Mouse (Mus musculus) left cerebral cortex, adult 8-10 months (tissue): ENCODE data around the gene Pcdh11x. TPM values are rescaled to one million over a fixed set of nuclear protein-coding genes. Genes with fewer than 3 reads are reported as not detected.
"Not testable (repeated sequence)": the region's sequence is repeated elsewhere in the genome, so short reads cannot be mapped to it uniquely, and the experiment has no call there.

Experiments
- DNase-seq, 2 experiments: peaks; one replicate each; pipeline ENCODE4 v3.0.0; 2022; ENCODE audit warnings: low spot score in 2 of 2
- total RNA-seq, 4 experiments: library from RNA; stranded (reverse); gene quantifications; 2 replicates each; pipeline ENCODE4 v1.2.4; 2022

The Pcdh11x gene
- total RNA-seq, result 10 to 100 TPM; 20.8 to 24.8 (median 23.5) TPM

- peak; percentile 39 to 45 for DNase-seq
These were observed at the start of gene Pcdh11x for GRCm38 (mm10) chrX:120290011-120290899. Gene Pcdh11x (plus strand): TSS chrX:120290259.

GRCm38 (mm10) chrX:120260089-120260488, 30.0 kb upstream of the Pcdh11x start:
- DNase-seq, result no peak

GRCm38 (mm10) chrX:120285522-120285921, 4.5 kb upstream of the Pcdh11x start:
- DNase-seq, result no peak

- no peak for DNase-seq
These were observed 2.6 kb upstream of the Pcdh11x start for GRCm38 (mm10) chrX:120287502-120287901.

- no peak for DNase-seq
These were observed 831 bp downstream of the Pcdh11x start for GRCm38 (mm10) chrX:120290900-120291280.

GRCm38 (mm10) chrX:120291696-120292095, 1.6 kb downstream of the Pcdh11x start:
- peak in 1 of 2 experiments; percentile 12 for DNase-seq

GRCm38 (mm10) chrX:120292832-120293750, 3.0 kb downstream of the Pcdh11x start:
- DNase-seq, result peak; percentile 16 to 21

GRCm38 (mm10) chrX:120301469-120302175, 11.6 kb downstream of the Pcdh11x start:
- DNase-seq, result no peak

GRCm38 (mm10) chrX:120312995-120313394, 22.9 kb downstream of the Pcdh11x start, which contains the start of gene H2afb3:
Gene H2afb3 (minus strand): TSS chrX:120313095.
- not testable (repeated sequence) for DNase-seq

GRCm38 (mm10) chrX:120466225-120466624, 176.2 kb downstream of the Pcdh11x start:
- peak in 1 of 2 experiments; percentile 11 for DNase-seq

GRCm38 (mm10) chrX:120486428-120486827, 196.4 kb downstream of the Pcdh11x start:
- no peak for DNase-seq

- DNase-seq, result no peak
These were observed 234.9 kb downstream of the Pcdh11x start for GRCm38 (mm10) chrX:120524986-120525385.

- DNase-seq, result no peak
These were observed 309.2 kb downstream of the Pcdh11x start for GRCm38 (mm10) chrX:120599309-120599708.

- no peak for DNase-seq
These were observed 328.4 kb downstream of the Pcdh11x start for GRCm38 (mm10) chrX:120618460-120618859.

GRCm38 (mm10) chrX:120670236-120670635, 380.2 kb downstream of the Pcdh11x start:
- peak in 1 of 2 experiments; percentile 6 for DNase-seq

GRCm38 (mm10) chrX:120734144-120734543, 444.1 kb downstream of the Pcdh11x start:
- DNase-seq, result no peak

GRCm38 (mm10) chrX:120735792-120736191, 445.7 kb downstream of the Pcdh11x start:
- DNase-seq, result no peak

- no peak for DNase-seq
These were observed 654.5 kb downstream of the Pcdh11x start for GRCm38 (mm10) chrX:120944556-120944955.
